Mouse (Mus musculus) testis, adult 2 months (tissue): Measurements from ENCODE around the gene Gm2174. TPM values are rescaled to one million over a fixed set of nuclear protein-coding genes. Genes with fewer than 3 reads are reported as not detected.

ENCODE experiments used
- H3K27ac ChIP-seq: fragments of 200-500 bp; 2 replicates; pipeline ENCODE4 v1.5.1; 2012; ENCODE audit warnings: low read depth, low read length; ENCODE audit not compliant: control insufficient read depth, insufficient read depth
- H3K27me3 ChIP-seq: fragments of 200-500 bp; 2 replicates; pipeline ENCODE4 v1.6.1; 2012; ENCODE audit warnings: mild to moderate bottlenecking, low read length, moderate library complexity; ENCODE audit not compliant: control insufficient read depth, insufficient read depth
- H3K36me3 ChIP-seq: fragments of 200-500 bp; 2 replicates; pipeline ENCODE4 v1.6.1; 2012; ENCODE audit warnings: mild to moderate bottlenecking, low read length; ENCODE audit not compliant: control insufficient read depth, insufficient read depth
- H3K4me1 ChIP-seq: fragments of 200-500 bp; 2 replicates; pipeline ENCODE4 v1.6.1; 2012; ENCODE audit warnings: low read length; ENCODE audit not compliant: control insufficient read depth, insufficient read depth
- H3K4me3 ChIP-seq: fragments of 200-500 bp; 2 replicates; pipeline ENCODE4 v1.5.1; 2012; ENCODE audit warnings: low read depth, mild to moderate bottlenecking, low read length, moderate library complexity, mixed read lengths; ENCODE audit not compliant: control insufficient read depth
- CTCF ChIP-seq: fragments of 200-500 bp; IDR thresholded peaks from 2 replicates; pipeline ENCODE4 v1.5.1; 2012; ENCODE audit warnings: low read depth, mild to moderate bottlenecking, inconsistent platforms, low read length, moderate library complexity; ENCODE audit not compliant: control insufficient read depth, insufficient read depth, insufficient replicate concordance
- POLR2A ChIP-seq: fragments of 200-500 bp; IDR thresholded peaks from 2 replicates; pipeline ENCODE4 v1.6.1; 2012; ENCODE audit warnings: low read depth, mild to moderate bottlenecking, inconsistent platforms, low read length, moderate library complexity; ENCODE audit not compliant: control insufficient read depth
- polyA plus RNA-seq: library from polyadenylated mRNA; depleted of rRNA; stranded (reverse); fragments of >200 nt; gene quantifications from 2 replicates; pipeline ENCODE4 v1.2.3, GENCODE M21; 2012; rRNA removed

Gm2174 gene
- polyA plus RNA-seq, 1 experiment, result not detected

DNA sequence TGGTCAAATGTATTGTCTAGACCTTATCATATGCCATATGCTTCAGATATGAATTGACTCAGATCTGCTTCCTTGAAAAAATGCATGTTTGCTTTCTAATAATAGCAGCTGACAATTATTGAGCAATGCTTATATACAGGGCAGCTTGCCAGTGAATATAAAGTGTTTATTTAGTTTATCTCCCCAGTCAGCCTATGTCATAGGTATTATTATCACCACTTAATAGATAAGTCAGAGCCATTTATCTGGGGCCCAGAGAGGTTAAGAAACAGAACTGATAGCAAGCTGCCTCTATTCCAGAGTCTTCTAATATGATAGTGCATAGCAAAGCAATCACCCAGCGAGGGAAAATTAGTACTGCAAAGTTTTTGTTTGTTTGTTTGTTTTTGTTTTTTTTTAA lies 17.1 kb downstream of the Gm2174 start:
- no peak overlapping the region for H3K27ac ChIP-seq
- H3K4me3 ChIP-seq, result no peak overlapping the region
- no peaks in the 10 kb centered on the region for H3K27me3 ChIP-seq
- TF ChIP-seq CTCF, result no peak
- TF ChIP-seq POLR2A, result no peak
- no peaks in the 10 kb centered on the region for H3K4me1 ChIP-seq
- H3K36me3 ChIP-seq, result no peaks in the 10 kb centered on the region

DNA sequence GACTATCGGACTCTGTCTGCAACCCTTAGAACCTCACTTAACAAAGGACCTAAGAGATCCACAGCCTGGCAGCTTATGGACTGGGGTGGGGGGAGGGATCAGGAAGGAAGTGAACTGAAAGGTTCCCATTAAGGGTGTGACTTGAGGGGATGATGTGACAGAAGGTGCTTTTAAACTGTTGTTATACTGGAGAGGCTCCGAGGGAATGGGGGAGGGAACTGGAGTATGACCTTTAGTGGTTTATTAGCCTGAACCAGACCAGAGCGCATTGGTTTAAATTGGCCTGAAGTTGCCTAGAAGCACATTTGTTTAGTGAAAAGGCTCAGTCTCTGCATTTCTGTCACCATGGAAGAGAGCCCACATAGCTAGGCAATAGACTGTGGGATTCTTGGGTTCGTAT lies 19.9 kb downstream of the Gm2174 start:
- TF ChIP-seq POLR2A, result no peak
- no peak for TF ChIP-seq CTCF
- H3K27me3 ChIP-seq, result no peaks in the 10 kb centered on the region
- H3K4me1 ChIP-seq, result no peaks in the 10 kb centered on the region
- no peaks in the 10 kb centered on the region for H3K36me3 ChIP-seq
- no peak overlapping the region for H3K4me3 ChIP-seq
- H3K27ac ChIP-seq, result no peak overlapping the region

GRCm38 (mm10) chrX:56468422-56468821 lies 20.7 kb downstream of the Gm2174 start:
- no peak overlapping the region for H3K27ac ChIP-seq
- no peaks in the 10 kb centered on the region for H3K36me3 ChIP-seq
- H3K4me1 ChIP-seq, result no peaks in the 10 kb centered on the region
- no peaks in the 10 kb centered on the region for H3K27me3 ChIP-seq
- no peak for TF ChIP-seq POLR2A
- TF ChIP-seq CTCF, result no peak
- no peak overlapping the region for H3K4me3 ChIP-seq

DNA sequence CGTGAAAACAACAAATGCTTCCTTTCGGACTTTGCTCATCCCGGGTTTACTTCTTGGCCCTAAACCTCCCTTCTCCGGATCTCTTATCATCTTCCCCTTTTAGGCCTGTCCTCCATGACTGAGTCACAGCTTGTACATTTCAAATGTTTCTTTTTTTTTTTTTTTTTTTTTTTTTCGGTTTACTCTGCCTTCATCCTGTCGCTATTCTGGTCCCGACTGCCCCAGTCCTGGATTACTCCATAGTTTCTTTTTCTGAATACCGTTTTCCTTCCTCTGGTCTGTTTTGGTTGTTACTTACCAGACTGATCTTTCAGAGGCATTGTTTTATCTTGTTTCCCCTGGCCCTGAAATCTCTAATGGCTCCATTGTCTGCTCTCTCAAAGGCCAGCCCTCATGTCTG lies 26.3 kb downstream of the Gm2174 start:
- no peaks in the 10 kb centered on the region for H3K27me3 ChIP-seq
- H3K27ac ChIP-seq, result 0 out of 2 replicates have a peak overlapping the region, but pooled peaks have one; percentile 8
- no peaks in the 10 kb centered on the region for H3K4me1 ChIP-seq

GRCm38 (mm10) chrX:56477553-56477952 lies 29.8 kb downstream of the Gm2174 start:
- H3K4me1 ChIP-seq, result no peaks in the 10 kb centered on the region
- TF ChIP-seq POLR2A (no peak), CTCF (no peak)
- H3K36me3 ChIP-seq, result no peaks in the 10 kb centered on the region
- no peaks in the 10 kb centered on the region for H3K27me3 ChIP-seq
- H3K27ac ChIP-seq, result no peak overlapping the region
- H3K4me3 ChIP-seq, result no peak overlapping the region

More for the DNA sequence above, 26.3 kb downstream of the Gm2174 start:
- H3K36me3 ChIP-seq, result no peaks in the 10 kb centered on the region
- TF ChIP-seq CTCF, result no peak
- TF ChIP-seq POLR2A, result no peak
- H3K4me3 ChIP-seq, result no peak overlapping the region

- no peaks in the 10 kb centered on the region for H3K4me1 ChIP-seq
- H3K27ac ChIP-seq, result no peak overlapping the region
- no peaks in the 10 kb centered on the region for H3K27me3 ChIP-seq
These were observed 34.1 kb downstream of the Gm2174 start for GRCm38 (mm10) chrX:56481906-56482305.

DNA sequence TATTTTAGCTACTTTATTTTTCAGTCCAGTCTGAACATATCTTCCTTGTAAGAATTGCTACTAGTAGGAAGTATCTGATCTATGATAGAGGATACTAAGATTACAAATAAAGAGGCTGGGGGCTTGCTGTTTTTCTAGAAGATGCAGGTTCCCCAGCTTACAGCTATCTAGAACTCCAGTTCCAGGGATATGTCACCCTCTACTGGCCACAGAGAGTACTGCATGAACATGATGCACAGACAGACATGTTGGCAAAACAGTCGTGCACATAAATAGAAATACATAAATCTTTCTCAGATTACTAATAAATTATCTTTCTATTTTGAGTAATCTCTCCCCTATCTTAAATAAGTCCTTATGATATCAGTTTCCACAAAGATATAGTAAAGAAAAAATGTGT lies 42.0 kb downstream of the Gm2174 start:
- no peaks in the 10 kb centered on the region for H3K27me3 ChIP-seq
- H3K4me3 ChIP-seq, result no peak overlapping the region
- no peak overlapping the region for H3K27ac ChIP-seq
- H3K4me1 ChIP-seq, result no peaks in the 10 kb centered on the region
- TF ChIP-seq POLR2A, result no peak
- TF ChIP-seq CTCF, result no peak
- H3K36me3 ChIP-seq, result no peaks in the 10 kb centered on the region

More at GRCm38 (mm10) chrX:56481906-56482305, 34.1 kb downstream of the Gm2174 start:
- no peak for TF ChIP-seq POLR2A
- TF ChIP-seq CTCF, result no peak
- Histone ChIP-seq H3K36me3 (no peaks in the 10 kb centered on the region), H3K4me3 (no peak overlapping the region)

DNA sequence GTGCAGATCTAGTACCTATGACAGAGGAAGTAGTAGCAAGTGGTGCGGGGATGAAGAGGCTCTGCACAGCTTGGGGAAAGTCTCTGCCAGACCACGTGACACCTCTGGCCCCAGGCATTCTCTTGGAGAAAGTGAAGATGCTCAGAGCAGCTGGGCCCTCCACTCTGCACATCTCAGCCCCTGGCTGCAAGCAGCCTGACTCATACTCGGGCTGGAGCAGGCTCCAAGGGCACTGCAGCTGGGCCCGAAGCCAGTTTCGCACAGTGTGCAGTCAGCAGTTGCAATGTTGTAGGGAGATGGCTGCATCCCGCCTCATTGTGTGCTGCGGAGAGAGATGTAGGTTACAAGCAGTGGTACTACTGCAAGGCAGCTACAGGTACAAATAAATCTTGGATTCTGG lies 49.5 kb downstream of the Gm2174 start:
- H3K4me1 ChIP-seq, result no peaks in the 10 kb centered on the region
- no peaks in the 10 kb centered on the region for H3K36me3 ChIP-seq
- no peaks in the 10 kb centered on the region for H3K27me3 ChIP-seq
- H3K4me3 ChIP-seq, result no peak overlapping the region
- TF ChIP-seq CTCF (no peak), POLR2A (no peak)
- no peak overlapping the region for H3K27ac ChIP-seq

Other genes starting within 250 kb of the Gm2174 start
- 0.67 and 1.4 TPM in 2 replicates for gene Gm773, start 235.1 kb upstream of the Gm2174 start, polyA plus RNA-seq
- gene Zfp449, start 101.6 kb upstream of the Gm2174 start, polyA plus RNA-seq, result 0.45 and 0.75 TPM in 2 replicates
- 8.1 and 8.9 TPM in 2 replicates for gene Smim10l2a, start 73.4 kb upstream of the Gm2174 start, polyA plus RNA-seq
- 5.7 and 6.8 TPM in 2 replicates for gene Ints6l, start 6.9 kb downstream of the Gm2174 start, polyA plus RNA-seq
- not detected in 2 replicates for gene Gm10477, start 76.8 kb downstream of the Gm2174 start, polyA plus RNA-seq
- gene Gm648, start 101.6 kb downstream of the Gm2174 start, polyA plus RNA-seq, result 3.0 and 4.6 TPM in 2 replicates
- 0.85 and 1.2 TPM in 2 replicates for gene Mmgt1, start 150.1 kb downstream of the Gm2174 start, polyA plus RNA-seq
- gene Slc9a6, start 161.8 kb downstream of the Gm2174 start, polyA plus RNA-seq, result 4.2 and 5.4 TPM in 2 replicates